Mouse (Mus musculus): ENCODE measurements around the gene Hdac1.
A peak's percentile ranks its signal among the peaks of the same experiment; 100 is the strongest.
"Not testable (repeated sequence)": the region's sequence is repeated elsewhere in the genome, so short reads cannot be mapped to it uniquely, and the experiment has no call there.

Gene Hdac1

GRCm38 (mm10) chr4:129557256-129557808, 14.8 kb upstream of the Hdac1 start:
- DNase-seq: no peak

DNA sequence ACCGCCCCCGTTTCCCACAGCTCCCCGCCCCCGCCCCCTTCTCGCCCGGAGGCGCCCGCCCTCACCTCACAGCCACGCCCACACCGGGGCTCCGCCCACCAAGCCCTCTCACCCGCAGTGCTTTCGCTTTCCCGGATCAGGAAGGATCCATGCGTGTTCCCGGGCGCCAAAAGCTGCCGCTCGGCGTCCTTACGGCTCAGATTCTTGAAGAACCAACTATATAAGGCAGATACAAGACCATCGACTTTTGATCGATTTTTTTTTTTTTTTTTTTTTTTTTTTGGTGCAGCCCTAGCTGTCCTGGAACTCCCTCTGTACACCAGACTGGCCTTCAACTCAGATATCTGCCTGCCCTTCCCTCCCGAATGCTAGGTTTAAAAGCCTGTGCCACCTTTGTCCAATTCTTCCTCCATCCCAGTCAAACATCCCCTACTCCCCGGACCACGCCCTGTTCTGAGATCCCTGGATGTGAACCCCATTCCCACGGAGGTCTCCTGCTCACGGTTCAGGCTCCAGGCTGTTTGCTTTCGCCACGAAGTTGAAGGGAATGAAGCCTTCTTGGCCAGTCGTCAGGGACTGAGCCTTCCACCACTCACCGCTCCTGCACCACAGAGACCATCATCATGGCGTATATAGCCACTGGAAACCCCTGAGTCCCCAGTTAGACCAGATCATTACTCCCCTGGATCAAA, 14.2 kb upstream of the Hdac1 start:
- peak; percentile 94 for DNase-seq

DNA sequence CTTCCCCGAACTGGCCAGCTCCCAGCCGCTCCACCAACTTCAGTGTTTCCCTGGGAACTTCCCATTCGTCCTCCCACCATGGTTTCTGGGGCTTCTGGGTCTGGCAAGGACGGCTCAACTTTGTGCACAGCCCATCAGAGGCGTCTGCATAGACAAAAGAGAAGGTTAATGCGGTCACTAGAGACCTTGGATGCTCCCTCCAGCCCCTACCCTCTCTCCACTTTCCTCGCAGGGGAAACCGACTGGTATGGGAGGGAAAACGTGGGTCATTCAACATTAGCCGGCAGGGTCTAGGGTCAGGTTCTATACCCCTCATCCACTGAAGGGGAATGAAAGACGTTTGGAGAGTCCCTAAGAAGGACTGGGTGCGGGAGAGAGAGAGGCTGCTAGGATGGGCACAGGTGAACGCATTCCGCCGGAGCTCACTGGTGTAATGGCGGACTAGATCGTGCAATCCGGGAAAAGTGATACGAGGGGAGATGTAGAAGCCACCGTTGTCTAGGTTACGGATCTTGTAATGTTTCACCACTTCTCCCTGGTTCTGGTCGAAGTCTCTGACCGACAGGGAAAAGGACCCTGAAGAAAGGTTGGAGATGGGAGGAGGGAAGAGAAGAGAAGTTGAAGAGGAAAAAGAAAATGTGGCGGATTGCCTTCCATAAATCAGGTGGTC, 13.5 kb upstream of the Hdac1 start:
- DNase-seq: no peak

GRCm38 (mm10) chr4:129555421-129555861, 12.9 kb upstream of the Hdac1 start:
- peak; percentile 58 for DNase-seq

DNA sequence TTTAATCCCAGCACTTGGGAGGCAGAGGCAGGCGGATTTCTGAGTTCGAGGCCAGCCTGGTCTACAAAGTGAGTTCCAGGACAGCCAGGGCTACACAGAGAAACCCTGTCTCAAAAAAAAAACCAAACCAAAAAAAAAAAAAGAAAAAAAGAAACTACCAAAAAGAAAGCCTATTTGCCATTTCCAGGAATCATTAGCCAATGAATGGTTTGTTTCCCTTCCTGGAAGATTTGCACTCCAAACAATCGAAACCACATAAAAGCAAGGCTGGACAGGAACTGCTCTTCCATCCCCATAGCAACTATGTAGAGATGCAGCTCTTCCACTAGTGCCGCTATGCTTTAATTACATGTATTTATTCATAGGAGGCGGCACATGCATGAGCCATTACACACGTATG, 12.0 kb upstream of the Hdac1 start:
- not testable (repeated sequence) for DNase-seq

- no peak for DNase-seq
These were observed 7.8 kb upstream of the Hdac1 start for GRCm38 (mm10) chr4:129550295-129550694.

- DNase-seq: peak; percentile 58
These were observed 6.8 kb upstream of the Hdac1 start for GRCm38 (mm10) chr4:129549306-129549705.

DNA sequence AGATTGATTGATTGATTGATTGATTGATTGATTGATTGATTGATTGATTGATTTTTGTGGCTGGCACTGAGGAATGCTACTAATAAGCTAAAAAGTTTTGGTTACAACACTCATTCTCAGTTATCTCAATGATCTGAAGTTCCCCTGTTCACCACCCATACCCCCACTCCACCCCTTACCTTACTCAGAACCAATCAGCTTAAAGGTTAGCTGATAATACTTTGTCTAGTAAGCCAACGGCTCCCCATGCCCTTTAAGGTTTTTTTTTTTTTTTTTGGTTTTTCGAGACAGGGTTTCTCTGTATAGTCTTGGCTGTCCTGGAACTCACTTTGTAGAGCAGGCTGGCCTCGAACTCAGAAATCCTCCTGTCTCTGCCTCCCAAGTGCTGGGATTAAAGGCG, 5.1 kb upstream of the Hdac1 start:
- not testable (repeated sequence) for DNase-seq

- no peak for DNase-seq
These were observed 1.6 kb upstream of the Hdac1 start for GRCm38 (mm10) chr4:129544106-129544505.

GRCm38 (mm10) chr4:129541868-129542591, 483 bp downstream of the Hdac1 start:
- peak; percentile 17 for DNase-seq

- DNase-seq: peak; percentile 25
These were observed 2.5 kb downstream of the Hdac1 start for GRCm38 (mm10) chr4:129540012-129540411.

GRCm38 (mm10) chr4:129528901-129529300, 13.6 kb downstream of the Hdac1 start:
- not testable (repeated sequence) for DNase-seq

DNA sequence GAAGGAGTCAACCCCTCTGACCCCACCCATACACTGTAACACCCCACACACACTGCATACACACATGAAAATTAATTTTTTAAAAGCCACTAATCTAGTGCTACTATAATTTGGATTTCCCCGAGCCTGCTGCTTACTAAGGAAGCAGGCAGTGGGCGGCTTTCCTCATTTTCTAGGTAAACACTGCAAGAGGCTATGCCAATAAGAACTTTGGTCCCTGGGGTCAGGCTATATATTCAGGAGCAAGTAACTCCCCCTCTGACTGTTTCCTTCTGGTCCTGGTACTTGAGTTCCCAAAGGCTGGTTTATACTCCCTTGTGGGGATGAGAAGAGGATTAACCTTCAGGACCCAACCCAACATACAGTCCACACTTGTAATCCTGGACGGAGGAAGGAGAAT, 16.6 kb downstream of the Hdac1 start:
- DNase-seq: no peak

DNA sequence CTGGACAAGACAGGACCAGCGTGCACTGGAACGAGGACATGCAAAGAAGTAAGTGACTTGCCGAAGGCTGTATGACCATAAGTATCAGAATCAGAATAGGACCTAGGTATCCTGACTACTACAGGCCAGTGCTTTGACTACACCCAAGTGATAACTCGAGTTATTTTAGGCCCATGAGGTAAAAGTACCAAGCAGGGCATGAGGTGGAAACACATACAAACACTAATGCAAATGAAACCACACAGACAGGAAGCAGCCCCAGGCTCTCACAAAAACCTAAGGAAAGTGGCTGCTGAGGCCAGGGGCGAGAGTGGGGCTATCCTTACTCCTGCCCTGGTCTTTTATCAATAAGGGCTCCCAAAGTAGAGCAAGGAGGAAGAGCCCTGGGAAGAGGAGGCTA, 17.2 kb downstream of the Hdac1 start:
- no peak for DNase-seq

DNA sequence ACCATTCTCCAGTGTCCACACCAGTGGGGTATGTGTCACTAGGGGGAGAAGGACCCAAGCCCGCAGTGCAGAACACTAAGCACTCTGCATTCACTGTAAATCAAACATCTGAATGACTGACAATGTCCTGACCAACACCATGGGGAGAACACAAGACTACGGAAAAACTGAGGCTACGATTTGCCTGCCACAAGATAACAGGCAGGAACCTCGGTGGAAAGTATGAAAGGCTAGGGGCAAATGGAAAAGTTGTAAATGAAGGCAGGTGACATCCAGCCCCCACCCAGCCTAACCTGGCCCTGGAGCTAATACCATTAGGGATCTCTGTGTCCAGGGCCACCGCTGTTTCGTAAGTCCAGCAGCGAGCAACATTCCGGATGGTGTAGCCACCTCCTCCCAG, 24.0 kb downstream of the Hdac1 start:
- DNase-seq: no peak

DNA sequence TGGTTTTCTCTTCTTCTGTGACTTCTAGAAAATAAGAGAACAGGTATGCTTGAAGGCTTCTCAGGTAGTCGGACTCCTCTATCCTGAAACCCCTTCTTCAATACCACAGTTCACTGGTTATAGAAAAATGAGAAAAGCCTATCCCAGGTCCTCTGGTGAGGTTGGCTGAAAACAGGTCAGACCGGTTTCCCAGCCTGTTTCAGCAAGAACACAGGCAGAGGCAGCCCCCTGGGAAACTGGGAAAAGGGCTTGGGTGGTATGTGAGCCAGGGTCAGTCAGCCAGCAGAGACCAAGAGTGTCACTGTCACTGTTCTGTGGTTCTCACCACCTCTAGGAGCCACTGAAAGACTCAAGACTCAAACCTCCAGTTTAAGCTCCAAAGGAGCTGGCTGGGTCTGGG, 25.6 kb downstream of the Hdac1 start:
- peak; percentile 53 for DNase-seq

GRCm38 (mm10) chr4:129514300-129514898, 28.1 kb downstream of the Hdac1 start:
- peak; percentile 75 for DNase-seq

GRCm38 (mm10) chr4:129513891-129514290, 28.6 kb downstream of the Hdac1 start:
- no peak for DNase-seq

GRCm38 (mm10) chr4:129513086-129513767, 29.3 kb downstream of the Hdac1 start, which contains the start of gene Marcksl1:
TSS of gene Marcksl1 (plus strand) at chr4:129513581.
- peak; percentile 93 for DNase-seq

GRCm38 (mm10) chr4:129511413-129512096, 31.0 kb downstream of the Hdac1 start:
- DNase-seq: no peak

DNA sequence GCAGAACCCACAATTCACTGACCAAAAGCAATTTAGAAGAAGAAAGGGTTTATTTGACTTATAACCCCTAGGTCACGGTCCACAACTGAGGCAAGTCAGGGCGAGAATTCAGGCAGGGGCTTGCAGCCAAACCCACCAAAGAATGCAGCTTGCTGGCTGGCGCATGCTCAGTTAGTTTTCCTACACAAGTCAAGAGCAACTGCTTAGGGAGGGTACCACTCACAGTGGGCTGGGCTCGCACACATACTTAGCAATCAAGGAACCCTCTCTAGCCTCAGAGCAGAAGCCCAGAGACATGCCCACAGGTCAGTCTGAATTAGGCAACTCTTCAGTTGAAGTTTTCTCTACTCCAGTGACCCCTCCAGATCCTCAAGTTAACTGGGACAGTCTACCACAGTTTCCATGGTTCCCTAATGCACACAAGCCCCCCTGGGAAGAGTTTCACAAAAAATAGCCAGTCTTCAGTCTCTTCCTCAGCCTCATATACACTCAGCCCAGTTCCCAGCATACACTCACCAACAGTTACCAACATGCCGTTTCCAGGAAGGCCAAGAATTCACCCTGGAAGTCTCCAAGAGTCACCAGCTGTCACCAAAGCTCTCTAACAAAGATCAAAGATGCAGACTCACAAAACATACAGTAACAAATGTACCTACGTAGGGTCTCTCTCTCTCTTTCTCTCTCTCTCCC, 31.6 kb downstream of the Hdac1 start:
- no peak for DNase-seq
